Mouse (Mus musculus) C2C12 (cell line): ENCODE results near the gene Muc3a. TPM values are rescaled to one million over a fixed set of nuclear protein-coding genes. Genes with fewer than 3 reads are reported as not detected.

Experiments
- H3K27me3 ChIP-seq: one replicate; pipeline ENCODE4 v1.6.1; 2011; ENCODE audit not compliant: control insufficient read depth, insufficient read depth, insufficient read length
- H3K36me3 ChIP-seq: one replicate; pipeline ENCODE4 v1.6.1; 2011; ENCODE audit not compliant: control insufficient read depth, insufficient read depth
- H3K4me3 ChIP-seq: one replicate; pipeline ENCODE4 v1.5.1; 2011; ENCODE audit warnings: mild to moderate bottlenecking, control low read depth; ENCODE audit not compliant: poor library complexity, insufficient read depth, severe bottlenecking
- H3K79me2 ChIP-seq: one replicate; pipeline ENCODE4 v1.6.1; 2011; ENCODE audit not compliant: control insufficient read depth, insufficient read depth
- H3K79me3 ChIP-seq: one replicate; pipeline ENCODE4 v1.6.1; 2011; ENCODE audit warnings: low read depth, control low read depth
- H3ac ChIP-seq: one replicate; pipeline ENCODE3; 2011; ENCODE audit warnings: low read depth; ENCODE audit not compliant: control insufficient read depth, insufficient read length
- CEBPB ChIP-seq: IDR thresholded peaks from one replicate; pipeline ENCODE4 v1.6.1; 2011; ENCODE audit warnings: low read depth, mild to moderate bottlenecking, control low read depth, moderate library complexity
- CTCF ChIP-seq: IDR thresholded peaks from one replicate; pipeline ENCODE4 v1.5.1; 2011; ENCODE audit not compliant: control insufficient read depth, insufficient read depth, insufficient read length
- FOSL1 ChIP-seq: IDR thresholded peaks from one replicate; pipeline ENCODE4 v1.8.0; 2011; ENCODE audit warnings: mild to moderate bottlenecking, low read length; ENCODE audit not compliant: poor library complexity, insufficient read depth, severe bottlenecking
- MAX ChIP-seq: IDR thresholded peaks from one replicate; pipeline ENCODE4 v1.6.1; 2011; ENCODE audit warnings: mild to moderate bottlenecking, control low read depth
- MYOD1 ChIP-seq: IDR thresholded peaks from one replicate; pipeline ENCODE4 v1.6.1; 2011; ENCODE audit warnings: low read depth; ENCODE audit not compliant: control insufficient read depth, insufficient read length
- MYOG ChIP-seq: IDR thresholded peaks from one replicate; pipeline ENCODE4 v1.6.1; 2011; ENCODE audit not compliant: control insufficient read depth, insufficient read length; ENCODE audit errors: extremely low read depth
- USF1 ChIP-seq: IDR thresholded peaks from one replicate; pipeline ENCODE4 v1.6.1; 2011; ENCODE audit warnings: low read depth, mild to moderate bottlenecking, control low read depth, moderate library complexity
- long read RNA-seq, 2 experiments: library from polyadenylated mRNA; unstranded; transcript quantifications; one replicate each; pipeline ENCODE4 v2.0.0; 2019 to 2020
- polyA plus RNA-seq: library from polyadenylated mRNA; unstranded; fragments of >200 nt; fragmentation: generic; extraction: Trizol; gene quantifications from one replicate; pipeline ENCODE4 v1.2.1, GENCODE M21; 2012; ENCODE audit warnings: missing spikeins

Muc3a gene
- polyA plus RNA-seq: not detected
- long read RNA-seq, experiment 1: 0 reads
- long read RNA-seq, experiment 2: 0 reads

- H3K79me2 ChIP-seq: no peaks in the 10 kb centered on the region
- H3K27me3 ChIP-seq: no peaks in the 10 kb centered on the region
- H3K36me3 ChIP-seq: no peaks in the 10 kb centered on the region
- no peak within 1 kb of the TSS for H3K4me3 ChIP-seq
- TF ChIP-seq MYOD1 (no peak), CTCF (no peak), CEBPB (no peak), USF1 (no peak), MYOG (no peak), FOSL1 (no peak), MAX (no peak)
- no peak within 1 kb of the TSS for H3ac ChIP-seq
- no peaks in the 10 kb centered on the region for H3K79me3 ChIP-seq
Measured at GRCm38 (mm10) chr5:137212289-137212688, at the start of gene Muc3a. TSS of gene Muc3a (minus strand) at chr5:137212389.

GRCm38 (mm10) chr5:137211114-137211829, 917 bp downstream of the Muc3a start:
- TF ChIP-seq MYOD1: no peak
- no peak for TF ChIP-seq CTCF
- TF ChIP-seq USF1: no peak
- no peak for TF ChIP-seq MAX
- no peaks in the 10 kb centered on the region for H3K79me2 ChIP-seq
- peaks cover 3% of the 10 kb centered on the region for H3K27me3 ChIP-seq
- no peak overlapping the region for H3K4me3 ChIP-seq
- no peaks in the 10 kb centered on the region for H3K79me3 ChIP-seq
- no peaks in the 10 kb centered on the region for H3K36me3 ChIP-seq
- H3ac ChIP-seq: no peak overlapping the region

- H3K79me3 ChIP-seq: no peaks in the 10 kb centered on the region
- TF ChIP-seq FOSL1 (no peak), USF1 (no peak), CEBPB (no peak), MAX (no peak), MYOD1 (no peak), CTCF (no peak), MYOG (no peak)
- no peaks in the 10 kb centered on the region for H3K36me3 ChIP-seq
- no peak overlapping the region for H3K4me3 ChIP-seq
- H3K79me2 ChIP-seq: no peaks in the 10 kb centered on the region
- no peak overlapping the region for H3ac ChIP-seq
- H3K27me3 ChIP-seq: peaks cover 6% of the 10 kb centered on the region
Measured at GRCm38 (mm10) chr5:137210689-137211088, 1.5 kb downstream of the Muc3a start.

- peaks cover 34% of the 10 kb centered on the region for H3K27me3 ChIP-seq
- no peaks in the 10 kb centered on the region for H3K79me3 ChIP-seq
- no peak for TF ChIP-seq MYOG
- TF ChIP-seq CTCF: no peak
- no peak for TF ChIP-seq CEBPB
- no peak for TF ChIP-seq USF1
- no peak for TF ChIP-seq MAX
- TF ChIP-seq FOSL1: no peak
- TF ChIP-seq MYOD1: no peak
- no peak overlapping the region for H3K4me3 ChIP-seq
- H3K36me3 ChIP-seq: no peaks in the 10 kb centered on the region
- no peaks in the 10 kb centered on the region for H3K79me2 ChIP-seq
- H3ac ChIP-seq: no peak overlapping the region
Measured at GRCm38 (mm10) chr5:137205301-137205700, 6.9 kb downstream of the Muc3a start.

GRCm38 (mm10) chr5:137194488-137195120, 17.6 kb downstream of the Muc3a start:
- Histone ChIP-seq H3K79me3 (no peaks in the 10 kb centered on the region), H3K4me3 (no peak overlapping the region), H3ac (no peak overlapping the region), H3K79me2 (no peaks in the 10 kb centered on the region), H3K27me3 (peaks cover 32% of the 10 kb centered on the region), H3K36me3 (no peaks in the 10 kb centered on the region)
- TF ChIP-seq MYOG: no peak
- no peak for TF ChIP-seq USF1
- TF ChIP-seq FOSL1: no peak
- no peak for TF ChIP-seq CEBPB
- TF ChIP-seq MAX: no peak
- TF ChIP-seq MYOD1: no peak
- no peak for TF ChIP-seq CTCF
